Mouse (Mus musculus) C2C12 (cell line): ENCODE data around the gene Crocc. TPM values are rescaled to one million over a fixed set of nuclear protein-coding genes. Genes with fewer than 3 reads are reported as not detected.

Source experiments
- H3K27me3 ChIP-seq: one replicate; pipeline ENCODE4 v1.6.1; 2011; ENCODE audit not compliant: control insufficient read depth, insufficient read depth, insufficient read length
- H3K36me3 ChIP-seq: one replicate; pipeline ENCODE4 v1.6.1; 2011; ENCODE audit not compliant: control insufficient read depth, insufficient read depth
- H3K4me3 ChIP-seq: one replicate; pipeline ENCODE4 v1.5.1; 2011; ENCODE audit warnings: mild to moderate bottlenecking, control low read depth; ENCODE audit not compliant: poor library complexity, insufficient read depth, severe bottlenecking
- H3K79me2 ChIP-seq: one replicate; pipeline ENCODE4 v1.6.1; 2011; ENCODE audit not compliant: control insufficient read depth, insufficient read depth
- H3K79me3 ChIP-seq: one replicate; pipeline ENCODE4 v1.6.1; 2011; ENCODE audit warnings: low read depth, control low read depth
- H3ac ChIP-seq: one replicate; pipeline ENCODE3; 2011; ENCODE audit warnings: low read depth; ENCODE audit not compliant: control insufficient read depth, insufficient read length
- CEBPB ChIP-seq: IDR thresholded peaks from one replicate; pipeline ENCODE4 v1.6.1; 2011; ENCODE audit warnings: low read depth, mild to moderate bottlenecking, control low read depth, moderate library complexity
- CTCF ChIP-seq: IDR thresholded peaks from one replicate; pipeline ENCODE4 v1.5.1; 2011; ENCODE audit not compliant: control insufficient read depth, insufficient read depth, insufficient read length
- FOSL1 ChIP-seq: IDR thresholded peaks from one replicate; pipeline ENCODE4 v1.8.0; 2011; ENCODE audit warnings: mild to moderate bottlenecking, low read length; ENCODE audit not compliant: poor library complexity, insufficient read depth, severe bottlenecking
- MAX ChIP-seq: IDR thresholded peaks from one replicate; pipeline ENCODE4 v1.6.1; 2011; ENCODE audit warnings: mild to moderate bottlenecking, control low read depth
- MYOD1 ChIP-seq: IDR thresholded peaks from one replicate; pipeline ENCODE4 v1.6.1; 2011; ENCODE audit warnings: low read depth; ENCODE audit not compliant: control insufficient read depth, insufficient read length
- MYOG ChIP-seq: IDR thresholded peaks from one replicate; pipeline ENCODE4 v1.6.1; 2011; ENCODE audit not compliant: control insufficient read depth, insufficient read length; ENCODE audit errors: extremely low read depth
- USF1 ChIP-seq: IDR thresholded peaks from one replicate; pipeline ENCODE4 v1.6.1; 2011; ENCODE audit warnings: low read depth, mild to moderate bottlenecking, control low read depth, moderate library complexity
- polyA plus RNA-seq: library from polyadenylated mRNA; unstranded; fragments of >200 nt; fragmentation: generic; extraction: Trizol; gene quantifications from one replicate; pipeline ENCODE4 v1.2.1, GENCODE M21; 2012; ENCODE audit warnings: missing spikeins

Gene Crocc
- polyA plus RNA-seq, 1 experiment, result 6.0 TPM

DNA sequence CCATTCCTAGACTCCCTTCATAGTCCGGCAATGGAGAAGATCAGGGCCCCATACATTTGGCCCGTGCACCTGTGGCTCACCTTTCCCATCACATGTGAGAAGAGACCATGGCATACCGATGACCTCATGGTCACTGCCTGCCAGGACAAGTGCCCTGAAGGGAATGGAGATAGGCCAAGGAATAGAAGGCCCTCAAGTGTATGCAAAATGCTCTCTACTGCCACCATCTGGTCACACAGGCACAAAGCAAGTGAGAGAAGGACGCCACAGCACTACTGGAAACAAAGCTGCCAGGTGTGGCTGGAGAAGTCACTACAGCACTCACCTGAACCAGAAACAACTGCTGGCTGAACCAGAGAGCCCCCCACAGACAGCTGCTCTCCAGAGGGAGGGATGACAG lies 9.4 kb upstream of the Crocc start:
- Histone ChIP-seq H3K79me3 (no peaks in the 10 kb centered on the region), H3K27me3 (no peaks in the 10 kb centered on the region), H3K4me3 (no peak overlapping the region), H3ac (no peak overlapping the region), H3K36me3 (peaks cover 59% of the 10 kb centered on the region), H3K79me2 (peaks cover 9% of the 10 kb centered on the region)
- TF ChIP-seq CTCF (peak; percentile 49), USF1 (no peak)

DNA sequence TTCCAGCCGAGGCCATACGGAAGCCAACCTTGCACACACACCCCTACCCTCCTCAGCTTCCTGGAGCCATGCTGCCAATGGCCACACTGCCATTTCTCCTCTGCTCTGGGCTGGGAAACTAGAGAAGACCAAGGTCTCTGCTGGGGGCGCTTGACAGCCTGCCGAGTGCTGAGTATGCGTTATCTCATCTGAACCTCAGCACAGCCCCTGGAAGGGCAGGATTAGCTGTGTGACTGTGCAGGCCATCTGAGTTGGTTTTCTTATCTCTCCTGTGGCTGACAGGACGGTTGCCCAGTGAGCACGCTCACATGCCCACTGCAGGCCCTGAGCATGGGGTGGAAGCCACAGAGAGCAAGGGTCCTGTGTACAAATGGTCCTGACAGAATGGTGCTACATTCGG lies 8.3 kb upstream of the Crocc start:
- H3K27me3 ChIP-seq, result no peaks in the 10 kb centered on the region
- no peak for TF ChIP-seq USF1
- no peak for TF ChIP-seq MYOD1
- TF ChIP-seq FOSL1, result no peak
- TF ChIP-seq MYOG, result no peak
- TF ChIP-seq CTCF, result no peak
- no peak for TF ChIP-seq CEBPB
- no peak for TF ChIP-seq MAX
- H3K4me3 ChIP-seq, result no peak overlapping the region
- no peak overlapping the region for H3ac ChIP-seq
- no peaks in the 10 kb centered on the region for H3K79me3 ChIP-seq
- no peaks in the 10 kb centered on the region for H3K79me2 ChIP-seq
- H3K36me3 ChIP-seq, result peaks cover 58% of the 10 kb centered on the region

DNA sequence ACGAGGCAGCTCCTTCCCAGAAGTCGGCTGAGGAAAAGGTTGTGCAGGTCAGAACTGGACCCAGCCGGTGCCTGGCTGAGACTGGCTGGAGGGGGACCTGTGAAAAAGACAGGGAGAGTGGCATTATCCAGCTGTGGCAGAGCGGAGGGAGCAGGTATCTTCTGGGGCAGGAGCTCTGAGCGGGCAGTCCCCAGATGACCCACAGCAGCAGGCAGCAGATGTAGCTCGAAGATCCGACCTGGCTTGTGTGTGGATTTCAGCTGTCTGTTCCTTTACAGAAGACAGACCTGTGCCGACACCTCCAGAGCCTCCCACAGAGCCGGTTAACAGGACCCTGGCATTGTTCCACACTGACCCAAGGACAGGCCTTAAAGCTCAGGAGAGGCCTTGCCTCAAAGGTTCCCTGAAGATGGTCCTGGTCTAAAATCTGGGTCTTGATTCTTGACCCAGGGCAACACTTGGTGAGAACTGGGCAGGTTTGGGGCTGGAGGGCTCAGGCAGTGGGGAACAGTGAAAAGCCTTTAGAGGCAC lies 7.2 kb upstream of the Crocc start:
- Histone ChIP-seq H3ac (no peak overlapping the region), H3K79me3 (no peaks in the 10 kb centered on the region), H3K27me3 (no peaks in the 10 kb centered on the region), H3K4me3 (no peak overlapping the region), H3K36me3 (peaks cover 50% of the 10 kb centered on the region), H3K79me2 (no peaks in the 10 kb centered on the region)
- TF ChIP-seq CEBPB (no peak), CTCF (no peak), MAX (no peak), USF1 (no peak), FOSL1 (no peak), MYOG (no peak), MYOD1 (no peak)

DNA sequence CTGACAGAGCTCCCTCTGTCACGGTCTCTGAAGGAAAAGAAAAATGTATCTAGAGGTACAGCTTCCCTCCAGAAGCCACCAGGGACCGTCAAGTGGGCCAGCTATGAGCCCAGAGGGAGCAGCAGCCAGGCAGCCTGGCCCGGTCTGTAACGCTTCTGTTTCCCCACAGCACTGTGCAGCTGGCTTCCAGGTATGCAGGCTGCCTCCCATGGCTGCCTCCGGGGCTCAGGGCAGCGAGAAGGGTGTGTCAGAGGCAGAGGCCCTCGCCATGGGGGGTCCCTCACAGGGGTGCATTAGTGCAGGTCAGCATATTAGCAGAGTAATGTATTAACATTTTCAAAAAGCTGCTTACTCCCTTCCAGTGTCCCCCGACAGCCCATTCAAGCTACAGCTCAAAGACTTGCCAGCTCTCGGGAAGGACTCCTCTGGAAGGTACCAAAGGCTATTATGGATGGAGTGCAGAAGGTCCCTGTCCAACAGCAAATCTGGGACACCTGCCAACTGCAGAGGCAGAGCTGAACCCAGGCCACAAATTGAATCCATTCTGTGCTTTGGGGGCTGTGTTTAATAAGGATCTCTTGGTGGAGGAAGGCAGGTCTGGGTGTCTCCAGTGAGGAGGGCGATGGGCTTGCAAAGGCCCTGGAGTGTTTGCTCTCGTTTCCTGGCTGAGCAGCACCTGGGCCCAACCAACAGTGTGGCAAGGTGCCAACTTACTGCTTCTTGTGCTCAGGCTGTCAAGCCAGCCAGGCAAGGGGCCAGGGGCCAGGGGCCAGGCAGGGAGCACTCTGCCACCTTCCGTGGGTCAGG lies 6.6 kb upstream of the Crocc start:
- TF ChIP-seq USF1 (no peak), CEBPB (no peak), FOSL1 (no peak), MYOD1 (no peak), CTCF (no peak), MAX (no peak), MYOG (no peak)
- no peaks in the 10 kb centered on the region for H3K79me2 ChIP-seq

DNA sequence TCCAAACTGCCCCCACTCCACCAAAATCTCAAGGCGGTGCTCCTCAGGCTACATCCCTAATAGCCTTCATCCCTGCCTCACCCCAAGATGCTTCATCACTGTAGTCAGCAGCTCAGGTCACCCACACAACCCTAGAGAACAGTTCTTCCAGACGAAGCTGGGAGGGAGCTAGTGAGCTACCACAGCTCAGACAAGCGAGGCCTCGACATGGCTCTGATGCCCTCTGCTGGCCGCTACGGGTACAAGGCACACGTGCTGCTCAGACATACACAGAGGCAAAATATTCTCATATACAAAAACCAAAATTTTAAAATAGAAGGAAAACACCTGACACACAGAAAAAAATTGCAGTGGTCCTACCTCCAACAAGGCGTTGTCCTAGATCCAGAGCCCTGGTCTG lies 4.8 kb upstream of the Crocc start:
- Histone ChIP-seq H3K79me3 (no peaks in the 10 kb centered on the region), H3K36me3 (peaks cover 45% of the 10 kb centered on the region), H3K79me2 (no peaks in the 10 kb centered on the region), H3ac (no peak overlapping the region), H3K4me3 (no peak overlapping the region), H3K27me3 (no peaks in the 10 kb centered on the region)
- TF ChIP-seq CEBPB, result no peak
- TF ChIP-seq MAX, result peak; percentile 97
- peak; percentile 97 for TF ChIP-seq CTCF
- TF ChIP-seq MYOD1, result no peak
- no peak for TF ChIP-seq FOSL1
- peak; percentile 67 for TF ChIP-seq USF1
- TF ChIP-seq MYOG, result no peak

More for the DNA sequence above, 6.6 kb upstream of the Crocc start:
- Histone ChIP-seq H3K79me3 (no peaks in the 10 kb centered on the region), H3ac (no peak overlapping the region), H3K36me3 (peaks cover 50% of the 10 kb centered on the region), H3K4me3 (no peak overlapping the region), H3K27me3 (no peaks in the 10 kb centered on the region)
